Mouse (Mus musculus): ENCODE results near the gene Tmem86b. TPM values are rescaled to one million over a fixed set of nuclear protein-coding genes. Genes with fewer than 3 reads are reported as not detected.

The Tmem86b gene
- total RNA-seq, 2 experiments from 2014 or later, result 26.2 to 28.0 TPM

DNA sequence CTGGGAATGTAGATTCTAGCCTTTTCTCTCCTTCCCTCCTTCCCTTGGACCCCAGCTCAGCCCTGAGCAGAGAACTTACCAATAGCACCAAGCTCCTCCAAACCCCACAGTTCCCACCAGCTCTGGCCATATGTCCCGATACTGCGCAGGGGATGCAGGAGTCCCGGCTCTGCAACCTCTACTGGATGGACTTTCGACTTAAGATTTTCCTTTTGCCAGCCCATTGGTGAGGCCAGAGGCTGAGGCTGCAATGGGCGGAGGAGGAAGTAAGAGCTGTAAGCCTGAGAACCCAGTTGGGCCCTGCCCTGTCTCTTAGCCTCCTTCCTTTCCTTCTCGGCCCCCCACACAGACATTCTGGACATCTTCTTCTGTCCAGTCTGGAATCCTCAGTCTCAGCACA lies 28.3 kb downstream of the Tmem86b start:
- no peak for ATAC-seq (replicated peaks; ENCODE audit: poor library complexity, severe bottlenecking)

DNA sequence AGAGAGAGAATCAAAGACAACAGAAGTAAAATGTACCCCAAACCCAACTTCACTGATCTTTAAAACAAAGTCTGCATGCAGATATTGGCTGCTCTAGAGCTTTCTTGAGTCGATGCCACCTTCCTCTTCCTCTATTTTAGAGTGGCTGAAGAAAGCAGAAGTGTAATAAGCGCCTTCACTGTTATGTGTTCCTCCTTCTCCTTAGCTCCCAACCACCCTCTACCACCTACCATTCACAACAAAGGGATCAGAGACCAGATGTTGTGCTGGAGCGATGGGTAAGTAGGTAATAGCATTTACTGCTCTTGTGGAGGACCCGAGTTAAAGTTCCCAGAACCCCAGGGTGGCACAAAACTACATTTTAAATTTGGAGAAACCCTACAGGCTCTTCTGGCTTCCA lies 34.2 kb downstream of the Tmem86b start:
- ATAC-seq (replicated peaks; ENCODE audit: poor library complexity, severe bottlenecking), result peak; percentile 90

- peak; percentile 98 for ATAC-seq (replicated peaks; ENCODE audit: poor library complexity, severe bottlenecking)
Measured at GRCm38 (mm10) chr7:4581481-4581880, 49.7 kb downstream of the Tmem86b start.

Other genes starting within 250 kb of the Tmem86b start
- gene Gp6, start 233.7 kb downstream of the Tmem86b start, total RNA-seq (2014; fragmentation: Nextera tagmentation), result not detected in 2 replicates
- gene Gp6, start 233.7 kb downstream of the Tmem86b start, total RNA-seq (2017), result not detected in 2 replicates
- 9.1 and 12.1 TPM in 2 replicates for gene Rdh13, start 185.8 kb downstream of the Tmem86b start, total RNA-seq (2014; fragmentation: Nextera tagmentation)
- gene Rdh13, start 185.8 kb downstream of the Tmem86b start, total RNA-seq (2017), result 11.9 and 21.9 TPM in 2 replicates
- 5.0 and 7.7 TPM in 2 replicates for gene Eps8l1, start 170.7 kb downstream of the Tmem86b start, total RNA-seq (2014; fragmentation: Nextera tagmentation)
- 1.6 and 7.1 TPM in 2 replicates for gene Eps8l1, start 170.7 kb downstream of the Tmem86b start, total RNA-seq (2017)
- 92.2 and 131 TPM in 2 replicates for gene Ppp1r12c, start 129.7 kb downstream of the Tmem86b start, total RNA-seq (2014; fragmentation: Nextera tagmentation)
- 99.6 and 109 TPM in 2 replicates for gene Ppp1r12c, start 129.7 kb downstream of the Tmem86b start, total RNA-seq (2017)
- 7.3 and 16.1 TPM in 2 replicates for gene Tnnt1, start 115.0 kb downstream of the Tmem86b start, total RNA-seq (2014; fragmentation: Nextera tagmentation)
- gene Tnnt1, start 115.0 kb downstream of the Tmem86b start, total RNA-seq (2017), result 14.1 and 22.3 TPM in 2 replicates
- 17.0 TPM in 1 of 2 replicates, not detected in the other for gene Tnni3, start 107.2 kb downstream of the Tmem86b start, total RNA-seq (2014; fragmentation: Nextera tagmentation)
- 2.7 and 4.1 TPM in 2 replicates for gene Tnni3, start 107.2 kb downstream of the Tmem86b start, total RNA-seq (2017)
- 0.81 and 2.5 TPM in 2 replicates for gene Dnaaf3, start 99.0 kb downstream of the Tmem86b start, total RNA-seq (2014; fragmentation: Nextera tagmentation)
- 0.43 and 0.88 TPM in 2 replicates for gene Dnaaf3, start 99.0 kb downstream of the Tmem86b start, total RNA-seq (2017)
- gene Syt5, start 83.9 kb downstream of the Tmem86b start, total RNA-seq (2014; fragmentation: Nextera tagmentation), result not detected in 2 replicates
- not detected in 2 replicates for gene Syt5, start 83.9 kb downstream of the Tmem86b start, total RNA-seq (2017)
- not detected in 2 replicates for gene Ptprh, start 27.4 kb downstream of the Tmem86b start, total RNA-seq (2014; fragmentation: Nextera tagmentation)
- gene Ptprh, start 27.4 kb downstream of the Tmem86b start, total RNA-seq (2017), result not detected in 2 replicates
- gene Ppp6r1, start 27.6 kb upstream of the Tmem86b start, total RNA-seq (2014; fragmentation: Nextera tagmentation), result 134 and 148 TPM in 2 replicates
- 142 and 146 TPM in 2 replicates for gene Ppp6r1, start 27.6 kb upstream of the Tmem86b start, total RNA-seq (2017)
- gene Hspbp1, start 53.6 kb upstream of the Tmem86b start, total RNA-seq (2014; fragmentation: Nextera tagmentation), result 29.3 and 30.7 TPM in 2 replicates
- 21.9 and 23.7 TPM in 2 replicates for gene Hspbp1, start 53.6 kb upstream of the Tmem86b start, total RNA-seq (2017)
- gene Brsk1, start 59.2 kb upstream of the Tmem86b start, total RNA-seq (2014; fragmentation: Nextera tagmentation), result not detected in 2 replicates
- gene Brsk1, start 59.2 kb upstream of the Tmem86b start, total RNA-seq (2017), result not detected in 2 replicates
- 32.7 and 33.4 TPM in 2 replicates for gene Tmem150b, start 93.8 kb upstream of the Tmem86b start, total RNA-seq (2014; fragmentation: Nextera tagmentation)
- gene Tmem150b, start 93.8 kb upstream of the Tmem86b start, total RNA-seq (2017), result 13.5 and 18.5 TPM in 2 replicates
- gene Kmt5c, start 108.7 kb upstream of the Tmem86b start, total RNA-seq (2014; fragmentation: Nextera tagmentation), result 62.7 and 107 TPM in 2 replicates
- gene Kmt5c, start 108.7 kb upstream of the Tmem86b start, total RNA-seq (2017), result 58.5 and 74.7 TPM in 2 replicates
- 50.3 and 69.2 TPM in 2 replicates for gene Cox6b2, start 121.7 kb upstream of the Tmem86b start, total RNA-seq (2014; fragmentation: Nextera tagmentation)
- gene Cox6b2, start 121.7 kb upstream of the Tmem86b start, total RNA-seq (2017), result 28.9 and 30.7 TPM in 2 replicates
- gene Fam71e2, start 139.9 kb upstream of the Tmem86b start, total RNA-seq (2014; fragmentation: Nextera tagmentation), result not detected in 2 replicates
- gene Fam71e2, start 139.9 kb upstream of the Tmem86b start, total RNA-seq (2017), result not detected in 2 replicates
- gene Il11, start 151.4 kb upstream of the Tmem86b start, total RNA-seq (2014; fragmentation: Nextera tagmentation), result not detected in 2 replicates
- not detected in 2 replicates for gene Il11, start 151.4 kb upstream of the Tmem86b start, total RNA-seq (2017)
- gene Tmem190, start 151.5 kb upstream of the Tmem86b start, total RNA-seq (2014; fragmentation: Nextera tagmentation), result not detected in 2 replicates
- gene Tmem190, start 151.5 kb upstream of the Tmem86b start, total RNA-seq (2017), result not detected in 2 replicates
- gene Tmem238, start 158.2 kb upstream of the Tmem86b start, total RNA-seq (2014; fragmentation: Nextera tagmentation), result 3.2 and 6.2 TPM in 2 replicates
- 4.6 and 7.6 TPM in 2 replicates for gene Tmem238, start 158.2 kb upstream of the Tmem86b start, total RNA-seq (2017)
- 1,827 and 2,944 TPM in 2 replicates for gene Rpl28, start 161.5 kb upstream of the Tmem86b start, total RNA-seq (2014; fragmentation: Nextera tagmentation)
- 828 and 1,139 TPM in 2 replicates for gene Rpl28, start 161.5 kb upstream of the Tmem86b start, total RNA-seq (2017)
- gene Ube2s, start 181.2 kb upstream of the Tmem86b start, total RNA-seq (2014; fragmentation: Nextera tagmentation), result 236 and 240 TPM in 2 replicates
- 230 and 245 TPM in 2 replicates for gene Ube2s, start 181.2 kb upstream of the Tmem86b start, total RNA-seq (2017)
- not detected in 2 replicates for gene Shisa7, start 213.3 kb upstream of the Tmem86b start, total RNA-seq (2014; fragmentation: Nextera tagmentation)
- not detected in 2 replicates for gene Shisa7, start 213.3 kb upstream of the Tmem86b start, total RNA-seq (2017)
- 11.8 and 13.2 TPM in 2 replicates for gene Isoc2b, start 238.8 kb upstream of the Tmem86b start, total RNA-seq (2014; fragmentation: Nextera tagmentation)
- gene Isoc2b, start 238.8 kb upstream of the Tmem86b start, total RNA-seq (2017), result 43.0 and 72.6 TPM in 2 replicates
- 5.3 and 7.9 TPM in 2 replicates for gene Isoc2a, start 245.7 kb upstream of the Tmem86b start, total RNA-seq (2014; fragmentation: Nextera tagmentation)
- gene Isoc2a, start 245.7 kb upstream of the Tmem86b start, total RNA-seq (2017), result 7.9 and 10.7 TPM in 2 replicates

Data from granulocyte monocyte progenitor cell, adult 5-6 weeks (primary cell).